Mouse (Mus musculus): Measurements from ENCODE around the gene Nol9.
A peak's percentile ranks its signal among the peaks of the same experiment; 100 is the strongest.

Nol9 gene

GRCm38 (mm10) chr4:152038985-152039830, at the start of gene Nol9:
Gene Nol9 (plus strand): TSS chr4:152039321.
- peak; percentile 97 for DNase-seq

- no peak for DNase-seq
Measured at GRCm38 (mm10) chr4:151992091-151992490, 47.0 kb upstream of the Nol9 start.

GRCm38 (mm10) chr4:151993035-151993434, 46.1 kb upstream of the Nol9 start:
- no peak for DNase-seq

GRCm38 (mm10) chr4:151994228-151995171, 44.6 kb upstream of the Nol9 start:
- DNase-seq: no peak

- DNase-seq: peak; percentile 42
Measured at GRCm38 (mm10) chr4:151995371-151996172, 43.5 kb upstream of the Nol9 start.

- peak; percentile 97 for DNase-seq
Measured at GRCm38 (mm10) chr4:151996173-151996950, 42.8 kb upstream of the Nol9 start, which contains the start of gene Phf13. Gene Phf13 (minus strand): TSS chr4:151996258.

GRCm38 (mm10) chr4:151996951-151997222, 42.2 kb upstream of the Nol9 start:
- DNase-seq: no peak

- no peak for DNase-seq
Measured at GRCm38 (mm10) chr4:151997701-151998100, 41.4 kb upstream of the Nol9 start.

- DNase-seq: no peak
Measured at GRCm38 (mm10) chr4:151999481-151999880, 39.6 kb upstream of the Nol9 start.

- DNase-seq: no peak
Measured at GRCm38 (mm10) chr4:152000906-152001305, 38.2 kb upstream of the Nol9 start.

GRCm38 (mm10) chr4:152001335-152001734, 37.8 kb upstream of the Nol9 start:
- DNase-seq: no peak

GRCm38 (mm10) chr4:152002063-152002462, 37.1 kb upstream of the Nol9 start:
- DNase-seq: no peak

GRCm38 (mm10) chr4:152006137-152006536, 33.0 kb upstream of the Nol9 start:
- no peak for DNase-seq

GRCm38 (mm10) chr4:152006812-152007211, 32.3 kb upstream of the Nol9 start:
- no peak for DNase-seq

- no peak for DNase-seq
Measured at GRCm38 (mm10) chr4:152007481-152008147, 31.5 kb upstream of the Nol9 start.

GRCm38 (mm10) chr4:152008148-152008500, 31.0 kb upstream of the Nol9 start:
- no peak for DNase-seq

GRCm38 (mm10) chr4:152008622-152009075, 30.5 kb upstream of the Nol9 start, which contains the start of gene Klhl21:
Gene Klhl21 (plus strand): TSS chr4:152008803.
- DNase-seq: peak; percentile 79

GRCm38 (mm10) chr4:152009076-152010051, 29.8 kb upstream of the Nol9 start:
- peak; percentile 67 for DNase-seq

- no peak for DNase-seq
Measured at GRCm38 (mm10) chr4:152010091-152010706, 28.9 kb upstream of the Nol9 start.

GRCm38 (mm10) chr4:152010707-152011134, 28.4 kb upstream of the Nol9 start:
- no peak for DNase-seq
